Mouse (Mus musculus) C2C12 (cell line): ENCODE measurements at regions not wholly inside any gene's neighbourhood (a gene's known extent, or its start where the extent isn't known, plus 50 kb on each side); places are given as distances from the start of the nearest gene placed in this dataset.

Source experiments
- H3K27me3 ChIP-seq: one replicate; pipeline ENCODE4 v1.6.1; 2011; ENCODE audit not compliant: control insufficient read depth, insufficient read depth, insufficient read length
- H3K36me3 ChIP-seq: one replicate; pipeline ENCODE4 v1.6.1; 2011; ENCODE audit not compliant: control insufficient read depth, insufficient read depth
- H3K4me3 ChIP-seq: one replicate; pipeline ENCODE4 v1.5.1; 2011; ENCODE audit warnings: mild to moderate bottlenecking, control low read depth; ENCODE audit not compliant: poor library complexity, insufficient read depth, severe bottlenecking
- H3K79me2 ChIP-seq: one replicate; pipeline ENCODE4 v1.6.1; 2011; ENCODE audit not compliant: control insufficient read depth, insufficient read depth
- H3K79me3 ChIP-seq: one replicate; pipeline ENCODE4 v1.6.1; 2011; ENCODE audit warnings: low read depth, control low read depth
- H3ac ChIP-seq: one replicate; pipeline ENCODE3; 2011; ENCODE audit warnings: low read depth; ENCODE audit not compliant: control insufficient read depth, insufficient read length
- CEBPB ChIP-seq: IDR thresholded peaks from one replicate; pipeline ENCODE4 v1.6.1; 2011; ENCODE audit warnings: low read depth, mild to moderate bottlenecking, control low read depth, moderate library complexity
- CTCF ChIP-seq: IDR thresholded peaks from one replicate; pipeline ENCODE4 v1.5.1; 2011; ENCODE audit not compliant: control insufficient read depth, insufficient read depth, insufficient read length
- FOSL1 ChIP-seq: IDR thresholded peaks from one replicate; pipeline ENCODE4 v1.8.0; 2011; ENCODE audit warnings: mild to moderate bottlenecking, low read length; ENCODE audit not compliant: poor library complexity, insufficient read depth, severe bottlenecking
- MAX ChIP-seq: IDR thresholded peaks from one replicate; pipeline ENCODE4 v1.6.1; 2011; ENCODE audit warnings: mild to moderate bottlenecking, control low read depth
- MYOD1 ChIP-seq: IDR thresholded peaks from one replicate; pipeline ENCODE4 v1.6.1; 2011; ENCODE audit warnings: low read depth; ENCODE audit not compliant: control insufficient read depth, insufficient read length
- MYOG ChIP-seq: IDR thresholded peaks from one replicate; pipeline ENCODE4 v1.6.1; 2011; ENCODE audit not compliant: control insufficient read depth, insufficient read length; ENCODE audit errors: extremely low read depth
- USF1 ChIP-seq: IDR thresholded peaks from one replicate; pipeline ENCODE4 v1.6.1; 2011; ENCODE audit warnings: low read depth, mild to moderate bottlenecking, control low read depth, moderate library complexity

- H3K4me3 ChIP-seq, result no peak overlapping the region
- H3K27me3 ChIP-seq, result no peaks in the 10 kb centered on the region
- no peak overlapping the region for H3ac ChIP-seq
- no peaks in the 10 kb centered on the region for H3K79me2 ChIP-seq
- no peaks in the 10 kb centered on the region for H3K36me3 ChIP-seq
- TF ChIP-seq CEBPB (no peak), MYOG (no peak), MAX (no peak), USF1 (no peak), CTCF (no peak), MYOD1 (no peak), FOSL1 (no peak)
- no peaks in the 10 kb centered on the region for H3K79me3 ChIP-seq
Measured at GRCm38 (mm10) chr10:118501571-118501970, 60.7 kb downstream of the Ifng start.

GRCm38 (mm10) chr10:118504811-118505210, 64.0 kb downstream of the Ifng start:
- TF ChIP-seq FOSL1 (no peak), MYOD1 (no peak), MAX (no peak), CEBPB (no peak), MYOG (no peak), CTCF (no peak), USF1 (no peak)
- H3K36me3 ChIP-seq, result no peaks in the 10 kb centered on the region

GRCm38 (mm10) chr10:118506154-118506553, 65.3 kb downstream of the Ifng start:
- H3ac ChIP-seq, result no peak overlapping the region
- H3K4me3 ChIP-seq, result no peak overlapping the region
- no peaks in the 10 kb centered on the region for H3K79me3 ChIP-seq
- H3K27me3 ChIP-seq, result no peaks in the 10 kb centered on the region
- TF ChIP-seq MYOG (no peak), FOSL1 (no peak), MAX (no peak), CEBPB (no peak), MYOD1 (no peak), CTCF (no peak), USF1 (no peak)
- no peaks in the 10 kb centered on the region for H3K36me3 ChIP-seq
- H3K79me2 ChIP-seq, result no peaks in the 10 kb centered on the region

More at GRCm38 (mm10) chr10:118504811-118505210, 64.0 kb downstream of the Ifng start:
- Histone ChIP-seq H3K79me2 (no peaks in the 10 kb centered on the region), H3K4me3 (no peak overlapping the region), H3ac (no peak overlapping the region), H3K27me3 (no peaks in the 10 kb centered on the region), H3K79me3 (no peaks in the 10 kb centered on the region)

DNA sequence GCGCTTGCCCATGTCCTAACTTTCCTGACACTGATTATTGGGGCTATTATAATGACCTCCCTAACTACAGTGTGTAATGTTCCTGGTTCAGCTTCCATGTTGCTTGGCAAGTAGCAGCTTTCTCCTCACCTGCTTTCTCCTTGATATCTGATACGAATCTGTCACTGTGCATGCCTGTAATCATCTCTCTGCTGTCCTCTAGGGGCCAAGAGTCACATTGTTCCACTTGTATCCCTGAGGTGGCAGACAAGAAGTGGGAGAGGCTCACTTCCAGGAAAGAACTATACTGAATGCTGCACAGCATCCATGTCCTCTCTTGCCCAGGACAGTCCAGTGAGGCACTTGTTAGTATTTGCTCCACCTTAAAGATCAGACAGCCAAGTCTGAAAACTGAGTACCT, 66.8 kb downstream of the Ifng start:
- TF ChIP-seq FOSL1, result no peak
- TF ChIP-seq USF1, result no peak
- Histone ChIP-seq H3ac (no peak overlapping the region), H3K4me3 (no peak overlapping the region)

GRCm38 (mm10) chr10:118516839-118517238, 76.0 kb downstream of the Ifng start:
- no peak overlapping the region for H3ac ChIP-seq
- TF ChIP-seq MYOD1, result no peak
- no peak for TF ChIP-seq CTCF
- no peak for TF ChIP-seq MYOG
- TF ChIP-seq FOSL1, result no peak
- no peak for TF ChIP-seq USF1
- TF ChIP-seq MAX, result no peak
- no peak for TF ChIP-seq CEBPB
- no peaks in the 10 kb centered on the region for H3K36me3 ChIP-seq
- H3K79me2 ChIP-seq, result no peaks in the 10 kb centered on the region
- H3K79me3 ChIP-seq, result no peaks in the 10 kb centered on the region
- H3K27me3 ChIP-seq, result no peaks in the 10 kb centered on the region
- no peak overlapping the region for H3K4me3 ChIP-seq

More for the DNA sequence above, 66.8 kb downstream of the Ifng start:
- H3K79me3 ChIP-seq, result no peaks in the 10 kb centered on the region
- no peaks in the 10 kb centered on the region for H3K36me3 ChIP-seq
- no peaks in the 10 kb centered on the region for H3K27me3 ChIP-seq
- no peaks in the 10 kb centered on the region for H3K79me2 ChIP-seq

DNA sequence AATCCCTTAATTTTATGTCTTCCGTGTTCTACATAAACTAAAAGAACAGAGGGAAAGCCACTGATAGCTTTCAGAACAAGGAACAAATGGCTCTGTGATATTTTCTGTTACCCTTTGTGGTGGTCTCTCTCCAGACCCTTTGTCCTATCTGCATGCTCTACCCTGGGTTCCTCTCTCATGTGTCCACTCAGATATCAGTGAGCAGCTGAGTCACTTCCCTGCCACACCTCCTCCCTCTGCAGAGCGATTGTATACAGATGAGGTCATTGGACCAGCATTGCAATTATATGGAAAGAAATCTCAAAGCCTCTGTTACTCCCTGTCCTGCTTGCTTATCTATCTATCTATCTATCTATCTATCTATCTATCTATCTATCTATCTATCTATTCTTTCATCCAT, 77.1 kb downstream of the Ifng start:
- Histone ChIP-seq H3K79me2 (no peaks in the 10 kb centered on the region), H3K4me3 (no peak overlapping the region), H3K79me3 (no peaks in the 10 kb centered on the region), H3K27me3 (no peaks in the 10 kb centered on the region), H3ac (no peak overlapping the region), H3K36me3 (no peaks in the 10 kb centered on the region)
- TF ChIP-seq MYOG, result no peak
- TF ChIP-seq MAX, result no peak
- no peak for TF ChIP-seq CTCF
